Mouse (Mus musculus) layer of hippocampus, postnatal 10 days (tissue): ENCODE data around the gene Slc39a1. TPM values are rescaled to one million over a fixed set of nuclear protein-coding genes. Genes with fewer than 3 reads are reported as not detected.

ENCODE experiments used
- DNase-seq, 2 experiments: peaks; one replicate each; pipeline ENCODE4 v3.0.0; 2021; ENCODE audit warnings: low spot score in 2 of 2
- microRNA-seq, 2 experiments: library from miRNA; unstranded; fragments of <30 nt; microRNA quantifications; one replicate each; pipeline ENCODE4 v1.2.0; 2021
- total RNA-seq, 2 experiments: library from RNA; stranded (reverse); gene quantifications; 2 replicates each; pipeline ENCODE4 v1.2.3; 2021

The Slc39a1 gene
- total RNA-seq, 2 experiments from 2014 or later: 48.6 to 52.3 TPM

DNA sequence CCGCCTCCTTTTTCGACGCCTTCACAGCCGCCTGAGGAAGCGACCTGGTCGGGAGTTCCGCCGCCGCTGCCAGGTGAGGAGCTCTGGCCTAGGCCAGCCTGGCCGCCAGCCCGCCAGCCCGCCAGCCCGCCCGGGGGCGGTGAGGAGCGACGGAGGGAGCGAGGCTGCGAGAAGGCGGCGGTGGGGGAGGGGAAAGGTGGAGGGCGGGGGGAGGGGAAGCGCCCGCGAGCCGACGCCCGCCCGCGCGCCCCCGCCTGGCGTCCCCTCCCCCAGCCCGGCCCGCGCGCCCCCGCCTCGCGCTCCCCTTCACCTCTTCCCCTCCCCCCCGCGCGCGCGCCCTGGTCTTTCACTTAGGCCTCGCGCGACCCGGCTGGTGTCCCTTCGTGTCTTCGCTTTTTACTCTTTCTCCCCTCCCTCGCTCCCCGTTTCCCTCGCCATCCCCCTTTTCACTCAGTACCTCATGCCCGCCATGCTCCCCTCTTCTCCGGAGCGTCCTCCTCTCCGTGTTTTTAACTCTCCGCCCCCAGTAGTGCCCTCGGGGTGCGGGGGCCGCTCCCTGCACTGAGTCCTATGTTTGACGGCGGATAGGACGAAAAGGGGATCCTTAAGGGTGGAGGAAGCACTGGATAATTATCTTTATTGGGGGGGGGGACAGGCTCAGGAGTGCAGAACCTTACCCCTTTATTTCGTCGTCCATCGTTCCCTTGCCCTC is 45.5 kb downstream of the Slc39a1 start:
- peak; percentile 63 to 74 for DNase-seq

DNA sequence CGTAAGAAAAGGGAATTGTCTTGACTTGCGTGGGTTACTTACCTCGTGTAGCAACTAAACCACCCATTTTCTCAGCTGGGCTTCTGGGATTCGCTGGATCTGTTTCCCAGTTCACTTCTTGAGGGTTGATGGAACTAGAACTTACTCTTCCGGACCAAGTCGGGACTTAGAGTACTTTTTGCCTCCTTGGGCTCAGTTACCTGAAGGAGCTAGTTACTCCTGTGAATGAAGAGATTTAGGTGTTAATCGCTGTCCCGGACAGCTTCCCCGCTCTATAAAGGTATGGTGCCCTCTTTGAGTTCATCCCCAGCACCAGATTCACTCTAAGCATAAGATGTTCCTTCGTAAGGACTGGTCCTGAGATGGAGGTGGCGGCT is 46.1 kb downstream of the Slc39a1 start:
- DNase-seq: no peak

GRCm38 (mm10) chr3:90294651-90295050 is 46.7 kb downstream of the Slc39a1 start:
- DNase-seq: no peak

Small RNA genes lying within 50 kb of the gene (microRNA-seq; reads per million reads assigned to microRNA genes)
- 0.39 to 1.3 reads per million in 2 experiments for gene Mir7012

Other genes with a start within 250 kb of the Slc39a1 start
- gene Hax1, start 249.4 kb upstream of the Slc39a1 start, total RNA-seq: 10 to 100 TPM; 60.7 to 67.3 TPM
- 10 to 100 TPM; 83.5 to 91.6 TPM for gene 4933434E20Rik, start 196.5 kb upstream of the Slc39a1 start, total RNA-seq
- gene Ubap2l, start 195.5 kb upstream of the Slc39a1 start, total RNA-seq: 100 to 1,000 TPM; 146 to 188 TPM
- gene Tpm3, start 175.5 kb upstream of the Slc39a1 start, total RNA-seq: 100 to 1,000 TPM; 245 to 256 TPM
- under 1 TPM; 0.36 to 0.50 TPM for gene Nup210l, start 144.0 kb upstream of the Slc39a1 start, total RNA-seq
- gene Rps27, start 34.5 kb upstream of the Slc39a1 start, total RNA-seq: 100 to 1,000 TPM; 800 to 858 TPM
- gene Rab13, start 34.5 kb upstream of the Slc39a1 start, total RNA-seq: 10 to 100 TPM; 10.3 to 10.8 TPM
- 10 to 100 TPM; 50.2 to 59.4 TPM for gene Jtb, start 16.6 kb upstream of the Slc39a1 start, total RNA-seq
- gene Creb3l4, start 4.7 kb upstream of the Slc39a1 start, total RNA-seq: not detected
- 10 to 100 TPM; 29.8 to 34.6 TPM for gene Crtc2, start 6.0 kb downstream of the Slc39a1 start, total RNA-seq
- gene Dennd4b, start 17.0 kb downstream of the Slc39a1 start, total RNA-seq: 10 to 100 TPM; 23.1 to 28.8 TPM
- 10 to 100 TPM; 79.6 to 94.1 TPM for gene Gatad2b, start 45.0 kb downstream of the Slc39a1 start, total RNA-seq
- 10 to 100 TPM; 18.6 to 21.5 TPM for gene Slc27a3, start 141.8 kb downstream of the Slc39a1 start, total RNA-seq
- gene Ints3, start 185.4 kb downstream of the Slc39a1 start, total RNA-seq: 10 to 100 TPM; 59.6 to 61.2 TPM
- 1 to 10 TPM; 5.2 to 6.6 TPM for gene Npr1, start 217.7 kb downstream of the Slc39a1 start, total RNA-seq
- 100 to 1,000 TPM; 107 to 109 TPM for gene Ilf2, start 228.0 kb downstream of the Slc39a1 start, total RNA-seq
- 10 to 100 TPM; 43.8 to 46.3 TPM for gene Snapin, start 242.9 kb downstream of the Slc39a1 start, total RNA-seq